ENCODE assay signal across 9 mouse cellular contexts in genomic region chr3:41021980-41022379, GRCm38 (mm10).
DNase-seq lines count a peak whose midpoint lies in the region; ATAC-seq and TF ChIP-seq lines count a peak whose summit lies in the region.
"Had no signal": no experiment of that assay in that cellular context is flagged by ENCODE, and none has a peak within 500 bp of the region (broad histone marks: within the 10 kb centered on the region; RNA-seq: fewer than 3 reads in every experiment).

No protein-coding gene starts in this region.

- no peaks in the 10 kb centered on the region for H3K4me1 ChIP-seq in hindbrain, embryonic 16.5 days (ENCODE audit: control insufficient read depth, insufficient read depth, low read depth, low read length)
- no peaks in the 10 kb centered on the region for H3K4me1 ChIP-seq in intestine, postnatal 0 days (replicated peaks; ENCODE audit: control insufficient read depth, insufficient read depth, low read length)

- H3K27ac ChIP-seq in hindbrain, embryonic 16.5 days (ENCODE audit: low read depth, low read length): no peak overlapping the region
- no peak overlapping the region for H3K27ac ChIP-seq in intestine, postnatal 0 days (ENCODE audit: low read depth, low read length)

- peak; percentile 11 to 43 for DNase-seq in adrenal gland, adult (ENCODE audit: inconsistent age in 2 of 2, low spot score in 1 of 2)
- DNase-seq in adrenal gland, postnatal 25 days: no peak
- DNase-seq in lung, postnatal 36 days: peak; percentile 28
- DNase-seq in lung, postnatal 14 days: no peak
- peak; percentile 59 to 79 for DNase-seq in right cerebral cortex, postnatal 10 days (ENCODE audit: low spot score in 2 of 2)

- no peak overlapping the region for H3K4me3 ChIP-seq in hindbrain, embryonic 16.5 days (ENCODE audit: low read length)
- H3K4me3 ChIP-seq in intestine, postnatal 0 days (ENCODE audit: low read depth, low read length): no peak overlapping the region
- H3K4me3 ChIP-seq: megakaryocyte, embryonic 14.5 days had no signal

- no peak for TF ChIP-seq CTCF in intestine, postnatal 0 days (IDR thresholded peaks at IDR 0.05; ENCODE audit: low read depth)

- H3K9me3 ChIP-seq in hindbrain, embryonic 16.5 days (ENCODE audit: control insufficient read depth, low read length): no peaks in the 10 kb centered on the region
- no peaks in the 10 kb centered on the region for H3K9me3 ChIP-seq in intestine, postnatal 0 days (ENCODE audit: control insufficient read depth)
- H3K9me3 ChIP-seq: megakaryocyte, embryonic 14.5 days had no signal

- peak; percentile 94 for ATAC-seq in hindbrain, embryonic 16.5 days
- ATAC-seq in intestine, postnatal 0 days: no peak
- ATAC-seq in CD4-positive, CD25-positive, alpha-beta regulatory T cell, adult 4 months: no peak

- H3K36me3 ChIP-seq in hindbrain, embryonic 16.5 days (ENCODE audit: control insufficient read depth, insufficient read depth, low read length): no peaks in the 10 kb centered on the region
- H3K36me3 ChIP-seq in intestine, postnatal 0 days (ENCODE audit: control insufficient read depth, insufficient read depth): no peaks in the 10 kb centered on the region

- no peak overlapping the region for H3K4me2 ChIP-seq in hindbrain, embryonic 16.5 days (ENCODE audit: low read length)
- no peak overlapping the region for H3K4me2 ChIP-seq in intestine, postnatal 0 days (replicated peaks; ENCODE audit: low read depth)

- no peak overlapping the region for H3K9ac ChIP-seq in hindbrain, embryonic 16.5 days (ENCODE audit: low read depth, low read length)
- H3K9ac ChIP-seq in intestine, postnatal 0 days (ENCODE audit: low read depth, low read length): no peak overlapping the region

- WGBS in hindbrain, embryonic 16.5 days: 45% methylated on average over 6 of the region's 6 CpGs
- WGBS in intestine, postnatal 0 days: 74% methylated on average over 6 of the region's 6 CpGs

- no peaks in the 10 kb centered on the region for H3K27me3 ChIP-seq in hindbrain, embryonic 16.5 days (replicated peaks; ENCODE audit: control insufficient read depth, insufficient read depth, low read length)
- no peaks in the 10 kb centered on the region for H3K27me3 ChIP-seq in intestine, postnatal 0 days (replicated peaks; ENCODE audit: control insufficient read depth, insufficient read depth, low read length)
- H3K27me3 ChIP-seq: megakaryocyte, embryonic 14.5 days had no signal

Comparison
In these comparisons a context has a peak if more than half of its experiments do, and no peak if none do; other contexts are left out.
1. DNase-seq: peak in adrenal gland, adult (2 of 2), lung, postnatal 36 days (single experiment) and right cerebral cortex, postnatal 10 days (2 of 2); none in adrenal gland, postnatal 25 days (single experiment) and lung, postnatal 14 days (single experiment).